ENCODE assay signal across 9 mouse cellular contexts in the genomic region with DNA sequence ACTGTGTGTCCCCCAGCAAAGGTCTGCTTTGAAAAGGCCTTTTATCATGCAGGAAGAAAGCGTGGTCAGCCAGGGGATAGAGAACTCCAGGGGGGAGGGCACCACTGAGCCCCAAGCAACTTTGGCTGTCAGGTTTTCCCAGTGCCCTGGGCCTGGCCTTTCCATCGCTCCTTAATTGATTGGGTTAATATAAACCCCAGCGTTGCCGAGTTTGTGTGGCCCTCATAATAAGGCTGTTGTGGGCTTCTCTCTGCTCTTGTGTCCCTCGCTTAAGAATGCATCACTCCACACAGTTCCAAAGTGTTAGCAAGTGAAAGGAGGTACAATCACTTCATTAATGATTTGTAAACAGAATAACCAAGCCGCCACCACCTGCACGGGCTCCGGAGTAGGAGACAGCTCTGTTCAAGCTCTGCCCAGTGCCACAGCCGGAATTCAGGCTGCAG.
A peak's percentile ranks its signal among the peaks of the same experiment; 100 is the strongest.
DNase-seq lines count a peak whose midpoint lies in the region; ATAC-seq and TF ChIP-seq lines count a peak whose summit lies in the region.
"Had no signal": no experiment of that assay in that cellular context is flagged by ENCODE, and none has a peak within 500 bp of the region (broad histone marks: within the 10 kb centered on the region; RNA-seq: fewer than 3 reads in every experiment).

No protein-coding gene starts in this region.

- H3K36me3 ChIP-seq in lung, postnatal 0 days (ENCODE audit: insufficient read depth, low read length) = no peaks in the 10 kb centered on the region
- no peaks in the 10 kb centered on the region for H3K36me3 ChIP-seq in forebrain, postnatal 0 days (ENCODE audit: insufficient read depth)
- H3K36me3 ChIP-seq in neural tube, embryonic 15.5 days = no peaks in the 10 kb centered on the region
- H3K36me3 ChIP-seq in heart, adult 2 months (ENCODE audit: control insufficient read depth, insufficient read depth, low read length) = no peaks in the 10 kb centered on the region
- H3K36me3 ChIP-seq: G1E had no signal

- no peaks in the 10 kb centered on the region for H3K4me1 ChIP-seq in lung, postnatal 0 days (ENCODE audit: insufficient read depth, low read depth, low read length)
- H3K4me1 ChIP-seq in forebrain, postnatal 0 days (ENCODE audit: insufficient read depth) = peaks cover 11% of the 10 kb centered on the region
- H3K4me1 ChIP-seq in neural tube, embryonic 15.5 days = peaks cover 16% of the 10 kb centered on the region
- no peaks in the 10 kb centered on the region; the same call in 1 of the 2 replicates for H3K4me1 ChIP-seq in heart, adult 2 months (ENCODE audit: control insufficient read depth, insufficient read depth, low read length)

- peak; percentile 9 for DNase-seq in lung, postnatal 0 days (ENCODE audit: low spot score)
- no peak for DNase-seq in lung, postnatal 36 days
- no peak for DNase-seq in forebrain, postnatal 0 days
- peak; percentile 45 to 67 for DNase-seq in kidney, postnatal 25 days
- no peak for DNase-seq in liver
- no peak for DNase-seq in urinary bladder, postnatal 36 days (ENCODE audit: low spot score in 2 of 2)
- no peak for DNase-seq in heart, adult 2 months

- no peaks in the 10 kb centered on the region for H3K9me3 ChIP-seq in lung, postnatal 0 days (ENCODE audit: low read length)
- H3K9me3 ChIP-seq in forebrain, postnatal 0 days (ENCODE audit: low read length) = no peaks in the 10 kb centered on the region
- H3K9me3 ChIP-seq in neural tube, embryonic 15.5 days (replicated peaks) = no peaks in the 10 kb centered on the region

- no peak overlapping the region for H3K4me2 ChIP-seq in lung, postnatal 0 days (replicated peaks; ENCODE audit: low read depth, low read length)
- H3K4me2 ChIP-seq in forebrain, postnatal 0 days (ENCODE audit: low read depth) = no peak overlapping the region
- H3K4me2 ChIP-seq in neural tube, embryonic 15.5 days = peak overlapping the region; percentile 42; the same call in 1 of the 2 replicates

- TF ChIP-seq POLR2A in heart, adult 2 months (IDR thresholded peaks at IDR 0.05; ENCODE audit: insufficient read depth, low read depth, low read length) = no peak

- no peaks in the 10 kb centered on the region for H3K79me2 ChIP-seq in heart, adult 2 months (replicated peaks; ENCODE audit: control insufficient read depth, insufficient read depth, low read length)

- no peak overlapping the region for H3K4me3 ChIP-seq in lung, postnatal 0 days (ENCODE audit: low read depth, low read length)
- no peak overlapping the region for H3K4me3 ChIP-seq in forebrain, postnatal 0 days (ENCODE audit: low read depth, low read length)
- H3K4me3 ChIP-seq in neural tube, embryonic 15.5 days (replicated peaks) = no peak overlapping the region
- no peak overlapping the region for H3K4me3 ChIP-seq in heart, adult 2 months

- WGBS in lung, postnatal 0 days = 9% methylated on average over 9 of the region's 9 CpGs
- 4% methylated on average over 9 of the region's 9 CpGs for WGBS in forebrain, postnatal 0 days
- WGBS in neural tube, embryonic 15.5 days = 8% methylated on average over 9 of the region's 9 CpGs
- WGBS in heart, adult 2 months = 35% methylated on average over 9 of the region's 9 CpGs

- intact Hi-C loops in heart, adult 2 months (cut with DNase I) = no loop called here

- TF ChIP-seq EP300 in lung, postnatal 0 days (IDR thresholded peaks at IDR 0.05) = no peak
- TF ChIP-seq EP300 in heart, adult 2 months (IDR thresholded peaks at IDR 0.05; ENCODE audit: insufficient read depth, low read depth, low read length) = no peak

- no peak overlapping the region for H3K9ac ChIP-seq in lung, postnatal 0 days (replicated peaks; ENCODE audit: low read depth)
- H3K9ac ChIP-seq in forebrain, postnatal 0 days = no peak overlapping the region
- H3K9ac ChIP-seq in neural tube, embryonic 15.5 days (replicated peaks) = no peak overlapping the region
- H3K9ac ChIP-seq in heart, adult 2 months (ENCODE audit: low read depth, low read length) = no peak overlapping the region

- TF ChIP-seq CTCF in lung, postnatal 0 days (IDR thresholded peaks at IDR 0.05) = no peak
- TF ChIP-seq CTCF in forebrain, postnatal 0 days (IDR thresholded peaks at IDR 0.05; ENCODE audit: low read depth) = no peak
- TF ChIP-seq CTCF in heart, adult 2 months (IDR thresholded peaks at IDR 0.05) = no peak

- ATAC-seq in lung, postnatal 0 days = no peak
- peak; percentile 77 for ATAC-seq in forebrain, postnatal 0 days
- no peak; the same call in none of the 2 replicates for ATAC-seq in neural tube, embryonic 15.5 days (ENCODE audit: low FRiP score)

- H3K27me3 ChIP-seq in lung, postnatal 0 days (replicated peaks; ENCODE audit: insufficient read depth, low read length) = no peaks in the 10 kb centered on the region
- no peaks in the 10 kb centered on the region for H3K27me3 ChIP-seq in forebrain, postnatal 0 days (ENCODE audit: insufficient read depth, low read length)
- H3K27me3 ChIP-seq in neural tube, embryonic 15.5 days (replicated peaks) = no peaks in the 10 kb centered on the region; the same call in 1 of the 2 replicates
- no peaks in the 10 kb centered on the region for H3K27me3 ChIP-seq in heart, adult 2 months (ENCODE audit: control insufficient read depth, insufficient read depth, low read length)

- no peak overlapping the region for H3K27ac ChIP-seq in lung, postnatal 0 days (ENCODE audit: low read length)
- no peak overlapping the region for H3K27ac ChIP-seq in forebrain, postnatal 0 days (ENCODE audit: low read depth, low read length)
- H3K27ac ChIP-seq in neural tube, embryonic 15.5 days (replicated peaks) = 0 out of 2 replicates have a peak overlapping the region, but pooled peaks have one; percentile 11
- H3K27ac ChIP-seq in heart, adult 2 months = no peak overlapping the region

Comparison
In these comparisons a context has a peak if more than half of its experiments do, and no peak if none do; other contexts are left out.
1. DNase-seq: peak in lung, postnatal 0 days (single experiment) and kidney, postnatal 25 days (2 of 2); none in lung, postnatal 36 days (single experiment), forebrain, postnatal 0 days (single experiment), liver (single experiment), urinary bladder, postnatal 36 days (0 of 2) and heart, adult 2 months (0 of 2).